Mouse (Mus musculus) WW6 (cell line): ENCODE measurements around the gene Fam20b.
A peak's percentile ranks its signal among the peaks of the same experiment; 100 is the strongest.
"Not testable (repeated sequence)": the region's sequence is repeated elsewhere in the genome, so short reads cannot be mapped to it uniquely, and the experiment has no call there.

Experiments used
- DNase-seq: peaks from one replicate; pipeline ENCODE4 v3.0.0-alpha.2; 2013; ENCODE audit warnings: low read depth, low spot score

Gene Fam20b

GRCm38 (mm10) chr1:156671921-156672320, 47.0 kb downstream of the Fam20b start:
- no peak for DNase-seq

GRCm38 (mm10) chr1:156669208-156669983, 49.5 kb downstream of the Fam20b start:
- DNase-seq, result no peak

GRCm38 (mm10) chr1:156668602-156669001, 50.3 kb downstream of the Fam20b start:
- DNase-seq, result peak; percentile 54

GRCm38 (mm10) chr1:156667141-156667926, 51.6 kb downstream of the Fam20b start:
- no peak for DNase-seq

- DNase-seq, result no peak
Observed at GRCm38 (mm10) chr1:156665777-156666176, 53.1 kb downstream of the Fam20b start.

- DNase-seq, result not testable (repeated sequence)
Observed at GRCm38 (mm10) chr1:156660660-156661236, 58.1 kb downstream of the Fam20b start.

GRCm38 (mm10) chr1:156659906-156660659, 58.8 kb downstream of the Fam20b start:
- DNase-seq, result peak; percentile 60

- DNase-seq, result no peak
Observed at GRCm38 (mm10) chr1:156658676-156659075, 60.2 kb downstream of the Fam20b start.

- DNase-seq, result no peak
Observed at GRCm38 (mm10) chr1:156657523-156657922, 61.4 kb downstream of the Fam20b start.

GRCm38 (mm10) chr1:156654735-156655530, 64.0 kb downstream of the Fam20b start:
- no peak for DNase-seq

GRCm38 (mm10) chr1:156652189-156652822, 66.6 kb downstream of the Fam20b start:
- no peak for DNase-seq

GRCm38 (mm10) chr1:156650631-156651030, 68.3 kb downstream of the Fam20b start:
- DNase-seq, result no peak

- DNase-seq, result no peak
Observed at GRCm38 (mm10) chr1:156648705-156649104, 70.2 kb downstream of the Fam20b start.

- DNase-seq, result no peak
Observed at GRCm38 (mm10) chr1:156645971-156646370, 72.9 kb downstream of the Fam20b start.

GRCm38 (mm10) chr1:156644780-156645523, 73.9 kb downstream of the Fam20b start:
- DNase-seq, result no peak

GRCm38 (mm10) chr1:156644061-156644460, 74.8 kb downstream of the Fam20b start:
- DNase-seq, result no peak

GRCm38 (mm10) chr1:156642813-156643212, 76.1 kb downstream of the Fam20b start:
- no peak for DNase-seq

- no peak for DNase-seq
Observed at GRCm38 (mm10) chr1:156641808-156642207, 77.1 kb downstream of the Fam20b start.

- DNase-seq, result no peak
Observed at GRCm38 (mm10) chr1:156640577-156640976, 78.3 kb downstream of the Fam20b start.

GRCm38 (mm10) chr1:156639455-156639854, 79.4 kb downstream of the Fam20b start:
- no peak for DNase-seq
